Mouse (Mus musculus): ENCODE measurements around the gene Dpm1. TPM values are rescaled to one million over a fixed set of nuclear protein-coding genes. Genes with fewer than 3 reads are reported as not detected.

Gene Dpm1
- total RNA-seq (2015), result 59.5 and 81.8 TPM in 2 replicates
- 28.1 and 67.3 TPM in 2 replicates for total RNA-seq (2017)

- peak; percentile 86 for ATAC-seq (ENCODE audit: poor library complexity, severe bottlenecking)
These were observed at the start of gene Dpm1, which contains the start of the genes Gm20716 and Mocs3 for GRCm38 (mm10) chr2:168230026-168230728. Dpm1 (minus strand) TSS chr2:168230591. Gm20716 (minus strand) TSS chr2:168230364. Mocs3 (plus strand) TSS chr2:168230622.

- peak; percentile 78 for ATAC-seq (ENCODE audit: poor library complexity, severe bottlenecking)
These were observed 44.1 kb upstream of the Dpm1 start for GRCm38 (mm10) chr2:168274374-168274935.

GRCm38 (mm10) chr2:168273387-168273786, 43.0 kb upstream of the Dpm1 start:
- ATAC-seq (ENCODE audit: poor library complexity, severe bottlenecking), result peak; percentile 69

GRCm38 (mm10) chr2:168268033-168268432, 37.6 kb upstream of the Dpm1 start:
- ATAC-seq (ENCODE audit: poor library complexity, severe bottlenecking), result no peak

- ATAC-seq (ENCODE audit: poor library complexity, severe bottlenecking), result no peak
These were observed 30.5 kb upstream of the Dpm1 start for GRCm38 (mm10) chr2:168260900-168261299.

GRCm38 (mm10) chr2:168260124-168260523, 29.7 kb upstream of the Dpm1 start:
- ATAC-seq (ENCODE audit: poor library complexity, severe bottlenecking), result peak; percentile 66

GRCm38 (mm10) chr2:168259046-168259445, 28.7 kb upstream of the Dpm1 start:
- no peak for ATAC-seq (ENCODE audit: poor library complexity, severe bottlenecking)

GRCm38 (mm10) chr2:168257188-168257587, 26.8 kb upstream of the Dpm1 start:
- no peak for ATAC-seq (ENCODE audit: poor library complexity, severe bottlenecking)

GRCm38 (mm10) chr2:168256506-168256905, 26.1 kb upstream of the Dpm1 start:
- no peak for ATAC-seq (ENCODE audit: poor library complexity, severe bottlenecking)

GRCm38 (mm10) chr2:168253822-168254221, 23.4 kb upstream of the Dpm1 start:
- no peak for ATAC-seq (ENCODE audit: poor library complexity, severe bottlenecking)

- 0 out of 2 replicates have a peak, but pooled peaks have one; percentile 29 for ATAC-seq (ENCODE audit: poor library complexity, severe bottlenecking)
These were observed 22.4 kb upstream of the Dpm1 start for GRCm38 (mm10) chr2:168252639-168253292.

- ATAC-seq (ENCODE audit: poor library complexity, severe bottlenecking), result peak; percentile 89
These were observed 19.9 kb upstream of the Dpm1 start for GRCm38 (mm10) chr2:168250270-168250669.

- peak; percentile 80 for ATAC-seq (ENCODE audit: poor library complexity, severe bottlenecking)
These were observed 18.5 kb upstream of the Dpm1 start for GRCm38 (mm10) chr2:168248856-168249245.

GRCm38 (mm10) chr2:168248167-168248855, 17.9 kb upstream of the Dpm1 start:
- ATAC-seq (ENCODE audit: poor library complexity, severe bottlenecking), result no peak

GRCm38 (mm10) chr2:168245571-168245970, 15.2 kb upstream of the Dpm1 start:
- ATAC-seq (ENCODE audit: poor library complexity, severe bottlenecking), result no peak

- ATAC-seq (ENCODE audit: poor library complexity, severe bottlenecking), result no peak
These were observed 12.9 kb upstream of the Dpm1 start for GRCm38 (mm10) chr2:168243278-168243677.

- ATAC-seq (ENCODE audit: poor library complexity, severe bottlenecking), result no peak
These were observed 12.4 kb upstream of the Dpm1 start for GRCm38 (mm10) chr2:168242841-168243240.

GRCm38 (mm10) chr2:168238335-168238734, 7.9 kb upstream of the Dpm1 start:
- no peak for ATAC-seq (ENCODE audit: poor library complexity, severe bottlenecking)

GRCm38 (mm10) chr2:168233286-168233685, 2.9 kb upstream of the Dpm1 start:
- ATAC-seq (ENCODE audit: poor library complexity, severe bottlenecking), result no peak

GRCm38 (mm10) chr2:168231471-168231829, 1.1 kb upstream of the Dpm1 start:
- ATAC-seq (ENCODE audit: poor library complexity, severe bottlenecking), result no peak

- peak; percentile 19 for ATAC-seq (ENCODE audit: poor library complexity, severe bottlenecking)
These were observed 531 bp upstream of the Dpm1 start for GRCm38 (mm10) chr2:168230773-168231470.

Measured in megakaryocyte, adult 5-6 weeks (primary cell).